Mouse (Mus musculus) kidney, postnatal 36 days (tissue): ENCODE measurements around the gene Schip1.

Experiments
- DNase-seq, 2 experiments: peaks; one replicate each; pipeline ENCODE4 v3.0.0; 2021 to 2022; ENCODE audit warnings: mixed read lengths in 2 of 2

Gene Schip1

DNA sequence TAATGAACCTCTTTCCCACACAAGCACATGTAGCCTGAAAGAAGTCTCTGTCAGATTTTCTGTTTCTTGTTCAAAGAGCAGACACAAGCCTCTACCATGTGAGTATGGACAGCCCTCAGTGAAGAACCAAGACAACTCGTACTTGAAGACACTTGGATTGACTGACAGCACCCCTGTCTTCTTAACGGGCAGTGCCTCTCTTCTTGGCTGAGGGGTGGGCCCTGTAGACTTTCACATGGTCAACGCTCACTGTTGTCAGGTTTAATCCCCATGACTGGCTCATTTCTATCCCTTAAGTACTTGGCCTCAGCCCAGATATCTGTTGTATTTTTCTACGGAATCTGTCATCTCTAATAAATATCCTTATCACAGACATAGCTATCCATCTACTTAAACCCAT lies 565.7 kb downstream of the Schip1 start:
- no peak for DNase-seq

DNA sequence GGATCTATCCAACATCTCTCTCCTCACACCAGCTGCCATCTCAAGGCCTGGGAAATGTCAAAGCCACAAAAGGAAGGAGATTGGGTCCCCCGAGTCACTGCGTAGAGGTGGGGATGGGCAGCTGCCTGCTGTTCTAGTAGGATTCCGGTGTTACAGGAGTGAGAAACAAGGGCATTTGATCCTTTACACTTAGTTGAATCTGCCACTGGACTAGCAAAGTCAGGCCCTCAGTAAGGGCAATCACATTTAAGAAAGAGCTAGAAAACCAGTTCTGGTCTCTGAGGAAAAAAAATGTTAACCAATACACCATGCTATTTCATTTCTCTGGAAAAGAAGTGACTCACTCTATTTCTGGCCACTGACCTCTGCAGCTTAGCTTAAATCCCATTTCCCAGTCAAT lies 566.2 kb downstream of the Schip1 start:
- DNase-seq, result no peak

DNA sequence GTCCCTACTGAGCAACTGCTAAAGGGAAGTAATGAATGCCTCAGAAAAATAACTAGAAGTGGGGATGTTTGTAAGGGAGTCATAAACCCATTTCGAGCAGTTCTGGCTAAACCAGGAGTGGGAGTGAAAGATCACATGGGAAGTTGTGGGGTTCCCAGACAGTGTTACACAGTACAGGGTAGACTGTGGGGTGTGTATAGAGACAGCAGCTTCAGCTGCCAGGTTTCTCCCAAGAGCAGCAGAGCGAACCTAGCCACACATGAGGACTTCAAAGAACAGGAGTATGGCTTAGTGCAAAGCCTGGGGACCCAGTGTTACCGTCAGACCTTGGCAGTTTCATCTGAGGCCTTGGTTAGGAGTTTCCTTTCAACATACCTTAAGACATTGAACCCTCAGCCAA lies 568.1 kb downstream of the Schip1 start:
- DNase-seq, result no peak

DNA sequence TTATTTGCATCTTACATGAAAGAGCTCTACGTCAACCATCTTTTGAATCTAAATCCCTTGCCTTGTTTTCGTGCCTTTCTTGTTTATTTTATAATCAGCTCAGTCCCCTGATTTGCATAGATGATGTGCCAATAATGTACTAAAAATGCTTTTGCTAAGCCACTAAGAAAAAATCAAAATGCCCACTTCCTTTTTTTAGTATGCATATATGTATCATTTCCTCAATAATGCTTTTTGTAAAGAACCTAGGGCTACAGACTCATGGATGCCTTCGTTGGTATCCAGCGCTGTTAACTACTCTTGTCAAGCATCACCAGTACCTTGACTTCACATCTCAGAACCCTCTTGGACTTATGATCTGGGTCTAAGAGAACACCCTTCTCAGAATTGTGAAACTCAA lies 569.0 kb downstream of the Schip1 start:
- DNase-seq, result no peak

DNA sequence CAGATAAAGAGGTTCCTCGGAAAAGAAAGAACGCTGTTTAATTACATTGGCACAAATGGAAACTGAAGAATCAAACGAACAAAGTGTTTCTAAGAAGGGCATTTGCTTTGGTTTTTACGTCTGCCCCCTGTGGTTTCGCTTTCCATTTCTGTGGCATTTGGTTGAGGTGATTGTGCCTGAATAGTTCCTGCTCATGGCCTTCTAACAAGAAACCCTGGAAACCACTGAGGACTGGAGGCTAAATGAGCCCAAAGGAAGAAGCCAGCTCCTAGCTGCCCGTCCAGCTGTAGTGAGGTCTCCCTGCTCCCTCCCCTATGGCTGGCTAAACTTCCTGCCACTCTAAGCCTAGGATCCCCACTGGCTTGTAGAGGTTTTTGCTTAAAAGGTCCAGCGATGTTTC lies 573.4 kb downstream of the Schip1 start:
- no peak for DNase-seq

DNA sequence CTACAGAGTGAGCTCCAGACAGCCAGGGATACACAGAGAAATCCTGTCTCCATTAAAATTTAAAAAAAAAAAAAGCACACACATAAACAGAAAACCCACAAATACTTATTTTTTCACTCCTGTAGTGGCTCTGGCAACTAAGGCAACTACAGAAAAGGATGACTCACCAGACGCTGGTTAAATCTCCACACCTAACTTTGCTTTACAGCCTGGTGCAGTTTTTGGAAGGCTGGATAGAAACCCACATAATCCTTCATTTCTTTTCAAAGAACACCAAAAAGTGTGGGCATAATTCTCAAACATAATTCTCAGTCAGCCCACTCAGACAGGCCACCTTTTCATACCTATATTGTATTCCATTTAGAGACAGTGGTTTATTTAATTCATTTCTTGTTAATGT lies 574.1 kb downstream of the Schip1 start:
- no peak for DNase-seq

DNA sequence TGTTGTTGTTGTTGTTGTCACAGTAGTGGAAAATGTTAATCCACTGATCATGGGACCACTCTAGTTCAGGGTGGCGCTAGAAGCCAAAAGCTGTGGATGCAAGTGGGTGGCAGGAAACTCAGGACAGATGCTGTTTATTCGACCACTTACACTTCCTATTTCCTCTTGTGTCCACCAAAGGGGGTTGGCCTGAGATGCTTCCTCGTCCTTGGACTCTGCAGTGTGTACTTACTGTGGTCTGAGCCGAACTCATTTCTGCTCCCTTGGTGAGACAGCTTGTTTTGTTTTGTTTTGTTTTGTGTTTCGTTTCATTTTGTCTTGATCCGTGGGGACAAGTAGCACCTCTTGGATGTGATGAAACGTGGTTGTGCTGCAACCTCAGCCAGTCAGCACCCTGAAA lies 578.3 kb downstream of the Schip1 start:
- DNase-seq, result no peak

DNA sequence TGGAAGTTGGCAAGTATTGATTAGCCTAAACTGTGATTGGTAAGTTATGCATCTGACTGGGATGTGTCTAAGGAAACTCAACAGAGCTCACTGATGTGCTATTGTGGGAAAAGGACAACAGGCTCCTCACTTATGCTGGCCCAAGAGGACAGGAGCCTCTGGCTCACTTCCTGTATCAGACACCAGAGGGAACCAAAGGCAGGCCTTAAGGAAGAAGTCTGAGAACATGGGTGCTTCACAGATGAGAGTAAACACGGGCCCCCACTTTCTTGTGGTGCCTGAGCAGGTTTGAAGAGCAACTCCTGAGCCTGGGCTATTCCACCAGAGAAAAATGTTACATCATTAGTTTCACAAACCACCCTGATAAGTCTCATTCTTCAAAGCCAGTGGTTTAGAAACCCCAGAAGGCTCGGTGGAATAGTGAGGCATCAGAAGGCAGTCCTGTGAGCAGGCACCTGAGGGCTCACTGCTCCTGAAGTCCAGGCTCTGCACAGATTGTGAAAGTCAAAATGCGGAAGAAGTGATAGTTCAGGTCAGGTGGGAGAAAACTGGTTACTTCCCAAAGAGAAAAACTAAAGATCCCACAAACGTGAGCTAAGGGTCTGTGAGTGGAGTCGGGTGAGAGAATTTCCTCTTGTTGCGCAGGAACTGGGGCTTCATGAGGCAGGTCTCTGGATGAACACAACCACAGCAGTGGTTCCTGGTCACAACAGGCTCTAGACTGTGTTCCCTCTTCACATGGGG lies 582.0 kb downstream of the Schip1 start:
- peak; percentile 9 to 32 for DNase-seq

DNA sequence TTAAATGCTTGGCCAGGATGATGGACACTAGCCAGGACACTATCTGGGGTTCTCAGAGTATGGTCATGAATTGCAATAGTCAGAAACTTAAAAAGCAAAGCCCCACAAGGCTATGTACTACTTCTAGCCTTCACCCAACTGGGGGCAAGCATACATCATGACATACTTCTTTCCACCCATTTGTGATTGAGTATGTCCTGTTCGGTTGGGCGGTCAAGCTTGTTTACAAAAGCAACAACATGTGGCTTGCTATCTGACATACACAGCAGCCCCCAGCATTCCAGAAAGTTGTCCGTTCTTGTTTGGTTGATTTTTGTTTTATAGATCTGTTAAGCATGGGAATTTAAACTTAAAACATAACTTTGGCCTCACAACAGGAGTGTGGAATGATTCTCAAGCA lies 582.7 kb downstream of the Schip1 start:
- DNase-seq, result no peak

DNA sequence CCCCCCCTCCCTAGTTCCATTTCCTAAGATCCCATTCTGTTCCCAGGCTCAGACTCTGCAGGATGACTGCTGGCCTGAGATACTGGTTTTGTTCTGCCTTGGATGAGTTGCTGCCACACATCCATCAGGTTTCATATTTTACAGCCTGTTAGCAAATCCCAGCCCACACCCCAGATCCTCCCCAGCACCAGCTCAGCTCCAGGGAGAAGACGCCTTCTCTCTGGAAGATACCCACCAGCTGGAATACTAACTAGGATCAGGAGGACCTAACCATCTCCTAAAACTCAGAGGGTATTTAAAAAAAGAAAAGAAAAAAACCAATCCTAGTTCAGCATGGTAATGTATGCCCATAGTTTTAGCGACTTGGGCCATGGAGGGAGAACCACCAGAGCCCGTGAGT lies 585.6 kb downstream of the Schip1 start:
- DNase-seq, result no peak

DNA sequence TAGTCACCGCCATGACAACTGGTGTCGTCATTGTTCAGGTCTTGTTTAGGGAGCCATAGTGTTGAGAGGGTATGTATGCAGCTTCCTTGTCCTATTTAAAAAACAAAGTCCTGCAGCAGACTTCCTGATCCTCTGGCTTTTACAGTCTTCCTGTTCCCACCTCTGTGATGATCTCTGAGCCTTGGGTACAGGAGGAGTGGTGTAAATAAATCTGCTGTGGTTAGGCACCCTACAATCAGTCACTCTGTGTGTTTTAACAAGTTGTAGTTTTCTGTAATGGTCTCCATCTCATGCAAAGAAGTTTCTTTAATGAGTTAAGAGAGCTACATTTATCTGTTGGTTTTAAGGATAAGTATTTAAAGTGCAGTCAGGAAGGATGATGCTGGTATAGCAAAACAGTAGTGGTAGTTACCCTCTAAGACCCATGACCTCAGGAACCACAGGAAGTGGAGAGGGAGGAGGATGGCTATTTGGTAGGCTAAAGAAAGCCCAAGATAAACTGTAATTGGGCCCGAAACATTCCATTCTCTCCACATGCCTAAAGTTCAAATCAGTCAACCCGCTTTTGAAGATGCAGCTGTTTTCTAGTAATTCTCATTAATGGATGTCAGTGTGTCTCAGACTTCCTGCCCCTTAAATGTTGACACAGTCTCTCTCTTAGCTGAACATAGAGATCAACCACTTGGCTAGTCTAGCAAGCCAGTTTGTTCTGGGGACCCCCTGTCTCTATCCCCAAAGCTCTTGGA lies 592.2 kb downstream of the Schip1 start:
- peak in 1 of 2 experiments; percentile 23 for DNase-seq

DNA sequence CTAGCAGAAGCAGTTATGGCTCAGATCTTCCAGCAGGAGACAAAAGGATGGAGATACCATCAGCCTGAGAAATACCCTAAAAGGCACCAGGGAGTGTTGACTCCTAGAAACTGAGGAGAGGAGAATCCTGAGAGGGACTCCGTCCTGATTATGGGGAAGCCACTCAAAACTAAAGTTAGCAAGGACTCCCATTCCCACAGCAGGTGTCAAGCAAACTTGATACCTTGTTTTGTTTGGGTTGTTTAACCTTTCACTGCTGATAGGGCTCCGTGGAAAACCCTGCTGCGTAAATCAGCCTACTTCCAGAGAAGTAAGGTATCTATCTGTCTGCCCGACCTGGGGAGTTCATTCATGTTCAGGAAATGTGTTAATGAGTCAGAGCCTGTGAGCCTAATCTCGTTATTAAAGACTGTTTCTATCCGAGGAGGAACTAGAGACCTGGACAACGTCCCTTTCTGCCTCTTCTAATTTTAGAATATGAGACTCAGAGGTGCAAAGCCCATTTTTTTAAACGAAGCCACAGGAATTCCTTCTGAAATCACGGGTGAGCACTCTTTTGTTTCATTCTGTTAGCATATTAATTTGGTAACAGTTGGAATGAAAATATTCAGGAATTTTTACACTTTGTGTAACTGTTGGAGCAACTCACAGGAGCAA lies 593.1 kb downstream of the Schip1 start:
- no peak for DNase-seq

DNA sequence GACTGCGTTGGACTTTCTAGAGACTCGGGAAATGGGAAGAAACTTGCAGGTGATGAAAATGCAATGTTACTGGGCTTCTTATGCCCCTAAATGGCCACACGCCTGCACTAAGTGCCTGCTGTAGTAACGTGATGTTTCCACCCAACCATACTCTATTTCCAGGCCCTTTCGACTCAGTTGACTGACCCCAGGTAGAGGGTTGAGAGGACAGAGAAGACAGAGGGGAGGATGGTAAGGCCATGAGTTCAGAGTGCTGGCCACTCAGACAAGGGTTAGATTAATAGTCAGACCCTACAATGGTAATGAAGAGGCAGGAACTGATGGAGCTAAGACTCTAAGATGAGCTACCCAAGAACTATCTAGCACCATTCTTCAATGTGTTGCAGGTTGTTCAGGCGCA lies 595.4 kb downstream of the Schip1 start:
- DNase-seq, result no peak

DNA sequence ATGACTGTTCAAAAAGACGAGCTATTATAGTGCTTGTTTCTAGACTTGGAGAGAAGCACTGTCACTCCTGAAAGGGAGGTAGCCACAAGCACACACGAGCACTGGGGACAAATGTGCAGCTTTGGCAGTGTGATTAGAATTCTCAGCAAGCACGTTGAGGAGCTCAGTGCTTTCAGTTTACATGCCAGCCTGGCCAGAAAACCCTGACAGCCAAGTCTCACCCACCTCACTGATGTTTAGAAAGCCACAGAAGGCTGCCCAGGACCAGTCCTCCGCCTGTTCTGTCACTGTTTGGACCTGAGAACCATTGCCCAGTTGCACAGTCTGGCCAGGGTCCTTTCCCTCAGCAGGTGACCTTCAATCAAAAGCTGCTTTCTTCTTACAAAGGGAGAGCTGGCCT lies 595.9 kb downstream of the Schip1 start:
- DNase-seq, result no peak

DNA sequence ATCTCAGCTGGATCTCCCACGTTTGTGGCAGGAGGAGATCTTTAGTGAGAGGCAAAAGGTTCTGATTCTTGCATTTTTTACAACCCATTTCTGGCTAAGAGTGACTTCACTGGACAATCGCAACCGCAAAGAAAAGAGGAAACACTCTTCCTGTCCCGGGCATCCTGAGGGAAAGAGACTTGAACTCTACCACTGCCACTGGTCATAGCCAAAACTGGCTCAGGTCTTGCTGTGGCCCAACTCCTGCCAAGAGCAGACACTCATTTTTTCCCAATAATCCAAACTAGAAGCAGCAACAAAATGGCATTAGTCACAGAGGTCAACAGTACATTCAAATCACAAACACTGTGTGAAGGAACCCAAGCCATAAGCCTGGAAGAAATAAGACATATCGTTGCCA lies 597.8 kb downstream of the Schip1 start:
- no peak for DNase-seq

DNA sequence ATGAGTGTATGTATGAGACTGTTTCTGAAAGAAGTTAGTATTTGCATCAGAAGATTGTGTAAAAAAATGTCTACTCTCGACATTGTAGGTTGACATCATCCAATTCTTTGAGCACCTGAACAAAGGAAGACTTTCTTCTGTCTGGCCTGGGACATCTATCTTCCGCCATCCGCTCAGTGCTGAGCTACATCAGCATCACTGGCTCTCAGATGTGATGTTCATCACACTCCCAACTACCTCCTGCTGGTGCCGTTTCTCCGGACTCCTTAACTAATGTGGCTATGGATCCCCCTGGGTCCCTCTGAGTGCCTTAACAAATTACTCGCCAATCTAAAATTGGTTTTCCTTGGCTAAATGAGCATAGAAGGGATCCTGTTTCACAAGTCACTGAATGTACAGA lies 599.7 kb downstream of the Schip1 start:
- no peak for DNase-seq

DNA sequence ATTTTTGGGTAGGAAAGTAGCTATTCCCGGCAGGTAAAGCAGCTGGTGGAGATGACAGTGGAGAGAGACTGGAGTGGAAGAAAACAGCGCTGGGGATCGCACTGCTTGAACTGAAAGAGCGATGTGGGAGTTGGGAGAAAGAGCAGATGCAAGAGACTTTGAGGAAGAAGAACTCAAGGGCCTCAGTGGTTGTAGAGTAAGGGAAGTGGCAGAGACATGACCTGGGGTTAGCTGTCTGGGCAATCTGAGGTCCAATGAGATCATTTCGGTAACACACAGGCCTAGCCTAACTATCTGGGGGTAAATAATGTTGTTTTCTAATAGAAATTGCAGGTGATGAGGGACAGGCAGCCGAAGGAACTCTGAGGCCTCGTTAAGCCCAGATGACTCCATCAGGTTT lies 601.8 kb downstream of the Schip1 start:
- no peak for DNase-seq

DNA sequence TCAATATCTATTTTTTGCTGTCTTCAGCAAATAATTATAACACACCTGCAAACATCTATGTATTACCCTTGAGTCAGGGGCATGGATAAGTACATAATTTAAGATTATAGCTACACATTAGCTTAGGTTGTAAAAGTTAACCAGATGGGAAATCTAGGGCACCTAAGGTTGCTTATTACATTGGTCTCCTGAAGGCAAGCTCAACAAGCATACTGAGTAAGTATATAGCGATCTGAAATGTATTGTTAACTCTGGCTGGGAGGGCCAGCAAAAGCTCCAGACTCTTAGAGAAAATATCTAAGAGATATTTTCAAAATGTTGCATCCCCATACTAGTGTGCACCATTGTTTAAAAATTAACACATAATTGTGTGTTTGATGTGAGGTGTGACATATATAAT lies 603.2 kb downstream of the Schip1 start:
- no peak for DNase-seq

DNA sequence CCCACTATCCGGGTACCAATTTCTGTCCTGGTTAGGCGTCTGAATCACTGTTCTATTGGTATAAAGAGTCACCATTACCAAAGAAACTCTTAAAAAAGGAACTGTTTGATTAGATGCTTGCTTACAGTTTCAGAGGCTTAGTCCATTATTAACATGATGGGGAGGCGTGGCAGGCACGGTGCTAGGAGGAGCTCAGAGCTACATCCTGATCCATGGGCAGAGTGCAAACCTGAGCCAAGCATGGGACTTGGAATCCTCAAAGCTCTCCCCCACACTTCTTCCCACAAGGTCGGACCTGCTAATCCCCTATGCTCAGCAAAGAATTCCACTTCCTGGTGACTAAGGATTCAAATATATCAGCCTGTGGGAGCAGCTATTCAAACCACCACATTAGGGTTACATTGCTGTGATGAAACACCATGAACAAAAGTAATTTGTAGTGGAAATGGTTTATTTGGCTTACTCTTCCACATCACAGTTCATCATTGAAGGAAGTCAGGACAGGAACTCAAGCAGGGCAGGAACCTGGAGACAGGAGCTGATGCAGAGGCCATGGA lies 604.9 kb downstream of the Schip1 start:
- DNase-seq, result peak; percentile 24 to 46

DNA sequence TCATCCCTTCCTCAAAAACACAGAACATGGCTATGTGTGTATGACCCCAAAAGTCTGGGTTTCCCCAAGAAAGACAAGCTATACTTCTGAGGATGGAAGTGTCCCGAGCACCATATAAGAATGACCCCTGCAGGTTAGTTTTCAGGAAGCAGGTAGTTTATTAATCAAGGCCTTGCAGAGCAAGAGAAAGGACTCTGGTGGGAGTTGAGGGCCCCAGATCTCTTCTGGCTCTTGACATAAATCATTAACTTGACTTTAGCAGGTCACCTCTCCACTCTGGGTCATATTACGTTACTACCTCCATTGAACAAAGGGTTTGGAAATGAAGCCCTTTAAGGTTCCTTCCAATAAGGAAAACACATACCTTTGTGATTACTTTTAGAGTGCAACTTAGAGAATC lies 610.1 kb downstream of the Schip1 start:
- no peak for DNase-seq

DNA sequence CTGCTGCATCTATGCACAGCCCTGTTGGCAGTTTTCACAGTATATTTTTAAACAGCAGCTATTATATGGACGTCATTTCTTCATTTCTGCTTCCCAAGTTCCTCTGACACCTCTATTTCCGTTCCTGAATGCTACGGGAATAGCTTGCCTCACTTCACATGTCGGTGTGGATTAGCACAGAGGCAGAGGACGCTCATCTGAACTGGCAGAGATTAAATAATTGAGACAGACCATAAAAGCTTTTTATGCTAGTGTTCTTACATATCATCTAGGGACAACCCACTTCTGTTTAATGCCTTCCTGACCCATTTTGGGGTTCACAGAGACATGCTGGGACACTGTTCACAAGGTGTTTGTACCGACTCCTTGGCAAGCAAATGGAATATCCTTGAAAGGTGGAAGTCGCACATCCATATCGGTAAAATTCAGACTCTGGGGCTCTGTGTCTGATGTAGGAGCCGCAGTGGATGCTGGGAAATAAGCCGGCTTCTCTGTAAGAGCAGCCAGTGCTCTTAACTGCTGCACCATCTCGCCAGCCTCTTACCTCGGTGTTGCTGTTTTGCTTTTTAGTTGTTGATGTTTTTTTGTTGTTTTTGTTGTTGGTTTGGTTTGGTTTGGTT lies 610.7 kb downstream of the Schip1 start:
- DNase-seq, result no peak
